Mouse (Mus musculus) liver, embryonic 15.5 days (tissue): ENCODE data around the gene Tmem50a. TPM values are rescaled to one million over a fixed set of nuclear protein-coding genes. Genes with fewer than 3 reads are reported as not detected.

Source experiments
- ATAC-seq: fragments of 200-750 bp; cut with Nextera tagmentation; 2 replicates; pipeline ENCODE4 v1.8.0; 2017; ENCODE audit warnings: moderate number of reproducible peaks, mild to moderate bottlenecking, moderate library complexity; ENCODE audit not compliant: insufficient read depth
- H3K27ac ChIP-seq: fragments of 300-500 bp; sonication (generic); replicated peaks from 2 replicates; pipeline ENCODE4 v1.5.1; 2015; ENCODE audit warnings: mild to moderate bottlenecking, inconsistent platforms
- H3K27me3 ChIP-seq: fragments of 300-500 bp; sonication (generic); 2 replicates; pipeline ENCODE4 v1.6.1; 2015; ENCODE audit warnings: mild to moderate bottlenecking, inconsistent platforms
- H3K36me3 ChIP-seq: fragments of 300-500 bp; sonication (generic); replicated peaks from 2 replicates; pipeline ENCODE4 v1.6.1; 2015; ENCODE audit warnings: moderate library complexity, mild to moderate bottlenecking, inconsistent platforms
- H3K4me1 ChIP-seq: fragments of 300-500 bp; sonication (generic); replicated peaks from 2 replicates; pipeline ENCODE4 v1.6.1; 2015; ENCODE audit warnings: inconsistent platforms
- H3K4me2 ChIP-seq: fragments of 300-500 bp; sonication (generic); 2 replicates; pipeline ENCODE4 v1.6.1; 2015; ENCODE audit warnings: moderate library complexity, mild to moderate bottlenecking, inconsistent platforms
- H3K4me3 ChIP-seq: fragments of 300-500 bp; sonication (generic); replicated peaks from 2 replicates; pipeline ENCODE4 v1.5.1; 2015; ENCODE audit warnings: mild to moderate bottlenecking, inconsistent platforms
- H3K9ac ChIP-seq: fragments of 300-500 bp; sonication (generic); 2 replicates; pipeline ENCODE4 v1.6.1; 2015; ENCODE audit warnings: moderate library complexity, mild to moderate bottlenecking, inconsistent platforms
- H3K9me3 ChIP-seq: fragments of 300-500 bp; sonication (generic); replicated peaks from 2 replicates; pipeline ENCODE4 v1.6.1; 2016; ENCODE audit warnings: inconsistent platforms
- WGBS: fragments of 180-500 bp; shearing (Covaris S2); methylation state at CpG from one replicate; pipeline ENCODE4 v1.1.7; 2015; ENCODE audit warnings: mixed read lengths; ENCODE audit not compliant: insufficient replicate concordance; 5-methylcytosine and 5-hydroxymethylcytosine counted together
- polyA plus RNA-seq: library from polyadenylated mRNA; unstranded; fragments of >200 nt; fragmentation: Nextera tagmentation; extraction: Ambion mirVana; gene quantifications from 2 replicates; pipeline ENCODE4 v1.2.1, GENCODE M21; 2015

Tmem50a gene
- polyA plus RNA-seq, result 70.6 and 79.4 TPM in 2 replicates

DNA sequence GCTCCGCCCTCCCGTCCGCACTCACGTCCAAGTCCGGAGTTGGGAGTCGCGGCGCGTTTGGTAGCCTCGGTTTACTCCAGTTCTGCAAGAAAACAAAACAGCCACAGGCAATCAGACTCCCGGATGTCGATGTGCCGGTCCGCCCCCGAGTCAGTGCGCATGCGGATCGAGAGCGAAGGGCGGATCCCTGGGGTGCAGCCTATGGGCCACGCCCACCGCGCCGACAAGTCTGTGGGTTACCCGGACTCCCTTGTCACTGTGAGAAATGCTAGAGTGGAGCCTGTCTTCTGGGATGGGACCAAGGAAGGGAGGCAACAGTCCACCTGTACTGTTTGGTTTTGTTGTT, at the start of gene Tmem50a:
TSS of gene Tmem50a (minus strand) at position 161 of the 346 bp plus-strand sequence.
- Histone ChIP-seq H3K9ac (peak within 1 kb of the TSS; percentile 84), H3K9me3 (no peaks in the 10 kb centered on the region), H3K36me3 (peaks cover 30% of the 10 kb centered on the region), H3K27ac (peak within 1 kb of the TSS; percentile 100), H3K4me1 (peaks cover 56% of the 10 kb centered on the region), H3K27me3 (no peaks in the 10 kb centered on the region), H3K4me3 (peak within 1 kb of the TSS; percentile 82), H3K4me2 (peak within 1 kb of the TSS; percentile 78)
- WGBS, result under 1% methylated on average over 25 of the region's 25 CpGs
- ATAC-seq, result peak; percentile 91

DNA sequence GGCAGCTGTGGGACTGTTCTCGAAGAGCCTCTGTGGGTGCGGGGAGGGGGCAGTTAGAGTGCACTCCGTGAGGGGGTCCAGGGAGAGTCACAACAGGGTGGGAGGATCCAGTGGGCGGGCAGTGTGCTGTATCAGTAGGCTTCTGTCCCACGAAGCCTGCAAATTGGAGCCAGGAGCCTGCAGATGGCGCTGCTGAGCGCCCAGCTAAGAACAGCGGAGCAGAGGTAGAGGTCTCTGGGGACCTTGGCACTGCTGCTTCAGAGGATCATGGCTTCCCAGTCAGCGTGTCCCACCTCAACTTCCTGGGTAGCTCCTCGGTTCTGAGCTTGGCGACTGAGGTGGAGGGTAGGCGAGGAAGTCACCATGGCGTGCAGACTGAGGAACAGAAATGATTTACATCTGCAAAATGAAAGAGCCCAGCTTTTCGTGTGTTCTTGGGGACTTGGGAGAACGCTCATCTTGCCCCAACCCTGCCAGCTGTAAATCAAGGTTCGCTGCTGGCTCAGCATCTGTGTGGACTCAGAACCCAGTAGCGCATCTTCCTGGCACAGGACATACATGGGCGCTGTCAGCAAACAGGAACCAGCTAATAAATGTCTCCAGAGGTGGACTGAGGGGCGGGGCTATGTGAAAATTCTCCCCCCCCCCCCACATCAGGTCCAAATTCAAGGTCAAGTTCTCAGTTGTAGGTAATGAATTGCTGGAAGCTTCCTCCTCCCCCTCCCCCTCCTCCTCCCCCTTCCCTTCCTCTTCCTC, 48.4 kb upstream of the Tmem50a start:
- Histone ChIP-seq H3K27ac (peak overlapping the region; percentile 41; the same call in 1 of the 2 replicates), H3K9ac (peak overlapping the region; percentile 45; the same call in 1 of the 2 replicates), H3K4me1 (peaks cover 28% of the 10 kb centered on the region), H3K27me3 (peaks cover 36% of the 10 kb centered on the region), H3K9me3 (no peaks in the 10 kb centered on the region), H3K4me2 (peak overlapping the region; percentile 71), H3K4me3 (peak overlapping the region; percentile 49), H3K36me3 (no peaks in the 10 kb centered on the region)
- WGBS, result 15% methylated on average over 19 of the region's 19 CpGs
- peak; percentile 63 for ATAC-seq

DNA sequence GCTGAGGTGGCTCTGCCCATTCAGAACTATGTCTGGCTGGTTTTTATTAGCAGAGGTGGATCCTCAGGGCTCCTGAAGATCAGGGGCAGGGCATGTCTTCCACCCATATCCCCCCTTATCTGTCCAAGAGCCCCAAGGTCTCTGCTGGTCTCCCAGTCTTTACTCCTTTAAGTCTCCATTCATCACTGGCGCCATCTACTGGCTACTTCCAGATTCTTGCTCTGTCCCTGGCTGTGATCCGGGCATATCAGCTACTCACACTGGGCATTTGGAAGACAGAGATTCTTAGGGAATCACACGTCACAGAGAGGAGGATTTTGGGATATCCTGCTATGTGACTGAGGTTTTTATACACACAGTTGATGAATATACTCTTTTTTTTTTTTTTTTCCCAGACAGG, 41.5 kb upstream of the Tmem50a start:
- ATAC-seq, result no peak
- H3K27me3 ChIP-seq, result peaks cover 62% of the 10 kb centered on the region
- WGBS, result 5% methylated on average over 3 of the region's 3 CpGs
- H3K4me3 ChIP-seq, result no peak overlapping the region
- no peaks in the 10 kb centered on the region for H3K9me3 ChIP-seq
- no peak overlapping the region for H3K4me2 ChIP-seq
- no peak overlapping the region for H3K9ac ChIP-seq
- H3K4me1 ChIP-seq, result peaks cover 8% of the 10 kb centered on the region
- no peak overlapping the region for H3K27ac ChIP-seq
- no peaks in the 10 kb centered on the region for H3K36me3 ChIP-seq

DNA sequence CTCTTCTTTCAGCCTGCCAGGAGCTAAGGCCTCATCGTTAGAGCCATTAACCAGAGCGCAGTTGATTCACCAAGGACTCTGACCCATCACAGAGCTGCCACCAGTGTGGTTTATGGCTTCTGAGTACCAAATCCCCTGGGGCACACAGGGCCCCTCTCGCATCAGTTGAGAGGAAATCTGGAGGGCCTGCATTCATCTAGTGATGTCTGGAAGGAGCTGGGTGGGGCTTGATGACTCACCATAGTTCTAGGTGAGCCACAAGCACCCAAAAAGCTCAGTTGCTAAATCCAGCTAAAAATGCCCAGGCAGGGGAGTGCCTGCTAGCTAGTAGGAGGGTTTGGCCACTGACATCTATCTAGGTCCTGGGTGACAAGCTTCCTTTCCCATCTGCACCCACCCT, 41.0 kb upstream of the Tmem50a start:
- H3K27me3 ChIP-seq, result peaks cover 57% of the 10 kb centered on the region
- no peak overlapping the region for H3K27ac ChIP-seq
- 35% methylated on average over 3 of the region's 3 CpGs for WGBS
- H3K4me1 ChIP-seq, result peaks cover 8% of the 10 kb centered on the region
- no peak overlapping the region for H3K9ac ChIP-seq
- no peak for ATAC-seq
- no peak overlapping the region for H3K4me2 ChIP-seq
- H3K36me3 ChIP-seq, result no peaks in the 10 kb centered on the region
- no peaks in the 10 kb centered on the region for H3K9me3 ChIP-seq
- H3K4me3 ChIP-seq, result no peak overlapping the region

DNA sequence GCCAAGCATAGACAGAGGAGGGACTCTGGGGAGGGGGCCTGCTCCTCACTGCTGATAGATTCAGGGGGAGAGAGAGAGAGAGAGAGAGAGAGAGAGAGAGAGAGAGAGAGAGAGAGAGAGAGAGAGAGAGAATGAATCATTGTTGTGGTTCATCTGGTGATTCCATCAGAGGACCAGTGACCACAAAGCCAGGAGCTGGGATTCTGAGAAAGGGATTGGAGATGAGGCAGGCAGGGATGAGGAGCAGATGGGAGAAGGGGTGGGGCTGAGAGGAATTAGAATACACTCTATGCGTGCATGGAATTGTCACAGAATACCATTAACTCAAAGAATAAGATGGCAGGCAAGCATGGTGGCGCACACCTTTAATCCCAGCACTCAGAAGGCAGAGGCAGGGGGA, 40.4 kb upstream of the Tmem50a start:
- no peaks in the 10 kb centered on the region for H3K36me3 ChIP-seq
- no peak overlapping the region for H3K9ac ChIP-seq
- ATAC-seq, result no peak
- no peak overlapping the region for H3K27ac ChIP-seq
- 85% methylated on average over 2 of the region's 2 CpGs for WGBS
- peaks cover 8% of the 10 kb centered on the region for H3K4me1 ChIP-seq
- H3K4me3 ChIP-seq, result no peak overlapping the region
- peaks cover 50% of the 10 kb centered on the region for H3K27me3 ChIP-seq
- no peaks in the 10 kb centered on the region for H3K9me3 ChIP-seq
- H3K4me2 ChIP-seq, result no peak overlapping the region

DNA sequence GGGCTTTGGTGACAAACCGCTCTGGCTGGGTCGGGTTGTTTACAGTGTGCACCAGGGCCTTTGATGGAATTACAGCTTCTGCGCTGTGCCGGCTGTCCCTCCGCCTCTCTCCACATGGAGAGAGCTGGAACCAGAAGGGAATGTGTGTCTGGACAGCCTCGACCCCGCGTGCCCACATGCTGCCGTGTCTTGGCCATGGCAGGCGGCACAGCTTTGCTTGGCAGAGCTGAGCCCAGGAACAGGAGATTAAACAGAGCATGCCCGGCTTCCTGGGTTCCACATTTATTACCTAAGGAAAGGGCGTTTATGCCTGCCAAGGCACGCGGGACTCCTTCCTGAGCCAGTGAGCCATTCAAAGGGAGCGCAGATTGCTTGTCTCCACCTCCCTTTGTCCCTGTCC, 39.6 kb upstream of the Tmem50a start:
- H3K9ac ChIP-seq, result no peak overlapping the region
- WGBS, result 43% methylated on average over 15 of the region's 15 CpGs
- peaks cover 8% of the 10 kb centered on the region for H3K4me1 ChIP-seq
- no peaks in the 10 kb centered on the region for H3K36me3 ChIP-seq
- peaks cover 45% of the 10 kb centered on the region for H3K27me3 ChIP-seq
- H3K4me3 ChIP-seq, result no peak overlapping the region
- H3K9me3 ChIP-seq, result no peaks in the 10 kb centered on the region
- ATAC-seq, result no peak
- H3K4me2 ChIP-seq, result no peak overlapping the region
- no peak overlapping the region for H3K27ac ChIP-seq

DNA sequence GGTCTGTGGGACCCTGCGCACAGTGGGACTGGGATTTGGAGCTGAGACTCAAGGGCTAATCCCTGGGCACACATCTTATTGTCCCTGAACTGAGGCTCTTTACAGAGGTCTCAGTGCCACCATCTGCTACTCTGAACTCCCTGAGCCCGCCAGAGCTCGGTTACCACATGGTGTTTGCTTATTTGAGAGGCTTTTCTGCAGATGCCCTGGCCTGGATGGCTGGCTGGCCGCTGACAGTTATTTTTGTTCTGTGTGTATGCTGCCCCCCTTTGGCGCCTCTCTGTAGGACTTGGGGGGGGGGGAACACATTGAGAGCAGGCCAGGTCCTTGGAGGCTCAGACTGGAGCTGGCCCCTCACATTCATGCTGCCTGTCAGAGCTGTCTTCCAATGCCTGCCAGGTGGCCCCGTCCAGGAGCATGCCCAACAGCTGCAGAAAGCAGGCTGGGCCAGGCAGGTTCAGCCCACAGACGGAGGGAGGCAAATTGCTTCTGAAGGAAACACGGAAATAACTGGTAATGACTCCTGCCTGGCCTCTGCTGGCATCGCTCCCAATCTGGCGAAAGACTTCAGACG, 35.8 kb upstream of the Tmem50a start:
- no peak for ATAC-seq
- no peak overlapping the region for H3K4me2 ChIP-seq
- no peak overlapping the region for H3K4me3 ChIP-seq
- H3K27me3 ChIP-seq, result peaks cover 26% of the 10 kb centered on the region
- H3K9ac ChIP-seq, result no peak overlapping the region
- no peak overlapping the region for H3K27ac ChIP-seq
- H3K4me1 ChIP-seq, result peaks cover 8% of the 10 kb centered on the region
- 42% methylated on average over 11 of the region's 11 CpGs for WGBS
- H3K9me3 ChIP-seq, result no peaks in the 10 kb centered on the region
- H3K36me3 ChIP-seq, result no peaks in the 10 kb centered on the region

DNA sequence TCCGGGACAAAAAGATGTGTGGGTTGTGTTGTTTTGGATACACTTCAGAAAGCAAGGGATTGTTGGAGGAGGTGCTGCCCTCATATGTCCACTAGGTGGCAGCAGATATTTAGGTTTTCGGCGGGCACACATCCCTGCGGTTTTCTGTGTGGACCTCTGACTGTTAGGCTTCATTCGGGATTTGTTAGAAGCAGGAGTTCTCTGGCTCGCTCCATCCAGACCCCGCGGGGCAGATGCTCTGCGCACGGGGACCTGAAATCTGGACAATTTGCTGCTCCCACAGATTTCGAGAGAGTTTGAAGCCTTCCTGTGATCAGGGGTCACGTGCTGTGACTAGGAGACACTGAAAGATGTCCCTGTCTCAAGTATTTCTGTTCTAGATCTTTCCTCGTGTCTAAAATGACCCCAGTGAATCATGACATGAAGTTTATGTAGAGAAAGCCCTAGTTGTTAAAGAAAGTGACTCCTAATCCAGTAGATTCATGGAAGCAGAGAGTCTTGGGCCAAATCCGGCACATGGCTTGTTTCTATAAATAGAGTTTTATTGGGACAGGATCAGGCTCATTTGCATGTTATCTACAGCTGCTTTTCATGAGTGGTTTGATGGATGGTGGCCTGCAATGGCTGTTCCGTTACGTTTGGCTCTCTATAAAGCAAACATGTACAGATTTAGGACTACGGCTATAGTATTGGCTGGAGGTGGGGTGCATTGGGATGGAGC, 31.4 kb upstream of the Tmem50a start:
- peaks cover 8% of the 10 kb centered on the region for H3K4me1 ChIP-seq
- H3K9me3 ChIP-seq, result no peaks in the 10 kb centered on the region
- peak overlapping the region; percentile 60 for H3K4me2 ChIP-seq
- no peak overlapping the region for H3K27ac ChIP-seq
- no peak overlapping the region for H3K9ac ChIP-seq
- peak overlapping the region; percentile 26; the same call in 1 of the 2 replicates for H3K4me3 ChIP-seq
- H3K36me3 ChIP-seq, result no peaks in the 10 kb centered on the region
- ATAC-seq, result peak; percentile 52; the same call in 1 of the 2 replicates
- H3K27me3 ChIP-seq, result peaks cover 44% of the 10 kb centered on the region
- 8% methylated on average over 17 of the region's 17 CpGs for WGBS

DNA sequence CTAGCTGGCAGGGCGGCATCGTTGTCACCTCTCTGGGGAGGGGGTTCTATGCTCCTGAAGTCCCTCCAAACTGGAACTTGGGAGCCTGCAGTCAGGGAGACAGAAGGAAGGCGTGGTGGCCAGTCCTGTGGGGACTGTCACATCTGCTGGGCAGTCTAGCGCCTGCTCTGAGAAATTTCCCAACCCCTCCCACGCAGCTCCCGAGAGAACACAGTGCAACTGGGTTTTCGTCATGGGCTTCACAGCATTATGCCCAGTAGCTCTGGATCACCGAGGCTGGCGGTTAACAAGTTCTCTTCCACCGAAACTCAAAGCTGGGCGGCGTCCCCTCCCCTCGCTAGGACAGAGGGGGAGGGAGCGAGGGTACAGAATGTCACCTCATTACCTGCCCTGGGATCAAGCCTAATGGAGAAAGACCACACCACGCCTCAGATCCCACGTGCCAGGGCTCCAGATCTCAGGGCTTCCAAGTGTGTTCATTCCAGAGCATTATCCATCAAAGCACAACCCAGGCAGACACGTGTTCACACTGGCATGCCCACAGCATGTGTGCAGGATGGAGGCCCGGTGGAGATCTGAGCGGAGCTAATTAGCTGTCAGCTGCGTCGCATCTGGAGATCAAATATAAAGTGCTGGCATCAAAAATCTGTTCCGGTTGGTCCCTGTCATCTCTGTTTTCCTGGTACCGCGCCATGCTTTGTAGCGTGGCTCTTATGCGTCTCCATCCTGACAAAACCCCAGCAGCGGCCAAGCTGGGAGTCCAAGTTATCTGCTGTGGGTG, 29.1 kb upstream of the Tmem50a start:
- Histone ChIP-seq H3K27me3 (peaks cover 49% of the 10 kb centered on the region), H3K27ac (no peak overlapping the region), H3K9me3 (no peaks in the 10 kb centered on the region), H3K9ac (no peak overlapping the region), H3K4me3 (no peak overlapping the region), H3K4me2 (no peak overlapping the region), H3K4me1 (peaks cover 8% of the 10 kb centered on the region), H3K36me3 (no peaks in the 10 kb centered on the region)
- WGBS, result 52% methylated on average over 27 of the region's 27 CpGs
- no peak for ATAC-seq

DNA sequence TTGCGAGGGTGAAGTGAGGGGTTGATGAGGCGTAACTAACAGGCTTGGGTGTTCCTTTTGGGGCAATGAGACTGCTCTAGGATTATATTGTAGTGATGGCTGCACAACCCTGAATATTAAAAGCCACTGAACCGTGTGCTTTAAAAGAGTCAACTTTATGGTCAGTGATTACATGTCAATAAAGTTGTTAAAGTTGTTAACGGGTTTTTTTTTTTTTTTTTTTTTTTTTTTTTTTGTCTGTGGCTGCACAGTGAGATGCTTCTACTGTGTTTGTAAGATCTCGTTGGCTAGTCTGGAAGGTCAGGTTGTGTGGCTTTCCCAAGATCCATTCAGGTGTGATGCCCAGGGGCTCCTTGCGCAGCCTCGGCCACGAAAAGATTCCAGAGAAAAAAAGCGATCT, 25.1 kb upstream of the Tmem50a start:
- Histone ChIP-seq H3K27me3 (peaks cover 38% of the 10 kb centered on the region), H3K36me3 (peaks cover 29% of the 10 kb centered on the region), H3K9me3 (no peaks in the 10 kb centered on the region), H3K4me3 (no peak overlapping the region), H3K27ac (no peak overlapping the region), H3K9ac (no peak overlapping the region), H3K4me1 (no peaks in the 10 kb centered on the region), H3K4me2 (no peak overlapping the region)
- 65% methylated on average over 9 of the region's 9 CpGs for WGBS
- no peak for ATAC-seq
